Mouse (Mus musculus) midbrain, embryonic 12.5 days (tissue): ENCODE results near the gene Ccdc141. TPM values are rescaled to one million over a fixed set of nuclear protein-coding genes. Genes with fewer than 3 reads are reported as not detected.
"Not testable (repeated sequence)": the region's sequence is repeated elsewhere in the genome, so short reads cannot be mapped to it uniquely, and the experiment has no call there.

Source experiments
- ATAC-seq: fragments of 200-750 bp; cut with Nextera tagmentation; 2 replicates; pipeline ENCODE4 v1.8.0; 2017; ENCODE audit warnings: low read depth, moderate TSS enrichment, moderate library complexity; ENCODE audit not compliant: low FRiP score
- H3K27ac ChIP-seq: fragments of 300-500 bp; sonication (generic); replicated peaks from 2 replicates; pipeline ENCODE4 v1.5.1; 2016; ENCODE audit warnings: mild to moderate bottlenecking
- H3K27me3 ChIP-seq: fragments of 300-500 bp; sonication (generic); 2 replicates; pipeline ENCODE4 v1.6.1; 2016; ENCODE audit warnings: mild to moderate bottlenecking
- H3K36me3 ChIP-seq: fragments of 300-500 bp; sonication (generic); 2 replicates; pipeline ENCODE4 v1.6.1; 2016
- H3K4me1 ChIP-seq: fragments of 300-500 bp; sonication (generic); 2 replicates; pipeline ENCODE4 v1.6.1; 2016
- H3K4me2 ChIP-seq: fragments of 300-500 bp; sonication (generic); replicated peaks from 2 replicates; pipeline ENCODE4 v1.6.1; 2016; ENCODE audit warnings: mild to moderate bottlenecking, moderate library complexity
- H3K4me3 ChIP-seq: fragments of 300-500 bp; sonication (generic); 2 replicates; pipeline ENCODE4 v1.5.1; 2016; ENCODE audit warnings: mild to moderate bottlenecking
- H3K9ac ChIP-seq: fragments of 300-500 bp; sonication (generic); replicated peaks from 2 replicates; pipeline ENCODE4 v1.6.1; 2016; ENCODE audit warnings: mild to moderate bottlenecking, moderate library complexity
- H3K9me3 ChIP-seq: fragments of 300-500 bp; sonication (generic); 2 replicates; pipeline ENCODE4 v1.6.1; 2016; ENCODE audit warnings: mild to moderate bottlenecking
- WGBS: fragments of 180-500 bp; shearing (Covaris S2); methylation state at CpG from one replicate; pipeline ENCODE4 v1.1.7; 2016; 5-methylcytosine and 5-hydroxymethylcytosine counted together
- polyA plus RNA-seq: library from polyadenylated mRNA; unstranded; fragments of >200 nt; fragmentation: Nextera tagmentation; extraction: Ambion mirVana; gene quantifications from 2 replicates; pipeline ENCODE4 v1.2.1, GENCODE M21; 2016

The Ccdc141 gene
- polyA plus RNA-seq, 1 experiment from 2014 or later, result 4.7 TPM

DNA sequence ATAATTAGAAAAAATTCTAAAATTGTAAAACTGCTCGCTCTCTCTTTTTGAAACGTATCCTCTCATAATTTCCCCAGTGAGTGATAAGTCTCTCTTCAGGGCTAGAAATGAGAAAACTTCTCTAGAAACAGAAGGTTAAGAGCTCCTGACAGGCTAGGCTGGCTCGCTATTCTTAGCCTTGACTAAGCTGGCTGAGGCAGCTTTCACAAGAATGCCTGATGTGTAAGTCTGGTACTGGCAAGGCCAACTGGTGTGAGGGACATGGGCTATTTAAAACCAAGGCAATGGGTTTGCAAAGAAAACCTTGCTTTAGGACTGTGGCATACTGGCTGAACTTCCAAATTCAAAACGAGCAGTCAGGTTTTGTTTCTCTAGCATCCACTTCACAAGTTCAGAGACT, 136.3 kb downstream of the Ccdc141 start:
- H3K36me3 ChIP-seq, result no peaks in the 10 kb centered on the region
- H3K4me2 ChIP-seq, result no peak overlapping the region
- ATAC-seq, result no peak
- WGBS, result 92% methylated on average over 4 of the region's 4 CpGs
- H3K9me3 ChIP-seq, result no peaks in the 10 kb centered on the region
- H3K27ac ChIP-seq, result no peak overlapping the region
- H3K9ac ChIP-seq, result no peak overlapping the region
- H3K4me1 ChIP-seq, result no peaks in the 10 kb centered on the region
- no peaks in the 10 kb centered on the region for H3K27me3 ChIP-seq
- H3K4me3 ChIP-seq, result no peak overlapping the region

GRCm38 (mm10) chr2:77033322-77034060, 136.9 kb downstream of the Ccdc141 start:
- no peaks in the 10 kb centered on the region for H3K4me1 ChIP-seq
- no peak overlapping the region for H3K9ac ChIP-seq
- no peak overlapping the region for H3K27ac ChIP-seq
- H3K27me3 ChIP-seq, result no peaks in the 10 kb centered on the region
- WGBS, result 72% methylated on average over 13 of the region's 13 CpGs
- no peaks in the 10 kb centered on the region for H3K9me3 ChIP-seq
- no peaks in the 10 kb centered on the region for H3K36me3 ChIP-seq
- no peak overlapping the region for H3K4me2 ChIP-seq
- ATAC-seq, result no peak
- no peak overlapping the region for H3K4me3 ChIP-seq

GRCm38 (mm10) chr2:77020649-77021048, 149.8 kb downstream of the Ccdc141 start:
- Histone ChIP-seq H3K36me3 (no peaks in the 10 kb centered on the region), H3K4me3 (no peak overlapping the region), H3K27ac (no peak overlapping the region), H3K9ac (no peak overlapping the region), H3K9me3 (no peaks in the 10 kb centered on the region), H3K4me1 (no peaks in the 10 kb centered on the region), H3K27me3 (no peaks in the 10 kb centered on the region), H3K4me2 (no peak overlapping the region)
- 84% methylated on average over 2 of the region's 2 CpGs for WGBS
- no peak for ATAC-seq

DNA sequence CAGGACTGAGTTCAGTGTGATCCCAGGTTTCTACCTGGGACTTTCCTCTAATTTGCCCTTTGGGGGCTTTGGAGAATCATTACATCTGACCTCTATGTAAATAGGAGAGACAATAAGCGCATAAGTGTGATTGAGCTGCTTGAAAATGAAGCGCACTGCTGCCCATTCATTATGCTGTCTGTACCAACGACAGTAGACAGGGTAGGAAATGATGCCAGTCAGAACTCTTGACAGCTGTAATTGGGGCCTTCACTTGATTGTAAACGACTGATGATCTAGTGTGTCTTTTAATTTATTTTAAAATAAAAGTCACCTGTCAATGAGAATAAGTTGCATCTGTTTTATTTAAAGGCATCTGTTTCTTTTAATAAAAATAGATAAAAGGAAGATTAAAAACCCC, 152.7 kb downstream of the Ccdc141 start:
- no peaks in the 10 kb centered on the region for H3K36me3 ChIP-seq
- no peak overlapping the region for H3K4me2 ChIP-seq
- no peak for ATAC-seq
- WGBS, result 76% methylated on average over 4 of the region's 4 CpGs
- H3K27ac ChIP-seq, result no peak overlapping the region
- H3K9me3 ChIP-seq, result no peaks in the 10 kb centered on the region
- H3K9ac ChIP-seq, result no peak overlapping the region
- H3K27me3 ChIP-seq, result no peaks in the 10 kb centered on the region
- no peaks in the 10 kb centered on the region for H3K4me1 ChIP-seq
- H3K4me3 ChIP-seq, result no peak overlapping the region

DNA sequence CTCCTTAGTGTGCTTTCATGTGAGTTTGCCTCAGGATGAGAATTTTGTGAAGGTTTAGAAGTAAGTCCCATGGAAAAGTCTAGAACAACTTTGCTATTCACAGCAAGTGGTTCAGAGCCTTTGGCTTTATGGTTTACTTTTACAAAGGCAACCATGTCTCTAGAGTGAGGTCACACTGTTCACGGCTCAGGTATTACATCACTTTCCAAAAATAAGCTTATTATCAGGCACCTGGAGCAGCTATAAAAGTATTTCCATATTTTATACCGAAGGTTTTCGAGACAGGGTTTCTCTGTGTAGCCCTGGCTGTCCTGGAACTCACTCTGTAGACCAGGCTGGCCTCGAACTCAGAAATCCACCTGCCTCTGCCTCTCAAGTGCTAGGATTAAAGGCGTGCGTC, 157.0 kb downstream of the Ccdc141 start:
- not testable (repeated sequence) for H3K9ac ChIP-seq, H3K4me2 ChIP-seq, H3K36me3 ChIP-seq, H3K4me3 ChIP-seq, H3K27ac ChIP-seq, H3K4me1 ChIP-seq, H3K9me3 ChIP-seq, H3K27me3 ChIP-seq, ATAC-seq
- 92% methylated on average over 6 of the region's 6 CpGs for WGBS

- Histone ChIP-seq H3K9ac (no peak overlapping the region), H3K4me2 (no peak overlapping the region), H3K9me3 (no peaks in the 10 kb centered on the region), H3K27ac (no peak overlapping the region), H3K4me3 (no peak overlapping the region), H3K36me3 (no peaks in the 10 kb centered on the region), H3K27me3 (no peaks in the 10 kb centered on the region), H3K4me1 (no peaks in the 10 kb centered on the region)
- ATAC-seq, result no peak
- 70% methylated on average over 5 of the region's 5 CpGs for WGBS
Measured at GRCm38 (mm10) chr2:77011981-77012380, 158.5 kb downstream of the Ccdc141 start.

- Histone ChIP-seq H3K4me3 (no peak overlapping the region), H3K27ac (no peak overlapping the region), H3K36me3 (no peaks in the 10 kb centered on the region), H3K4me2 (no peak overlapping the region), H3K4me1 (no peaks in the 10 kb centered on the region), H3K9ac (no peak overlapping the region), H3K9me3 (no peaks in the 10 kb centered on the region), H3K27me3 (no peaks in the 10 kb centered on the region)
- 65% methylated on average over 7 of the region's 7 CpGs for WGBS
- ATAC-seq, result no peak
Measured at GRCm38 (mm10) chr2:77007015-77007414, 163.4 kb downstream of the Ccdc141 start.

- Histone ChIP-seq H3K4me3 (no peak overlapping the region), H3K27ac (no peak overlapping the region), H3K27me3 (no peaks in the 10 kb centered on the region), H3K9me3 (no peaks in the 10 kb centered on the region), H3K4me2 (no peak overlapping the region), H3K36me3 (no peaks in the 10 kb centered on the region), H3K9ac (no peak overlapping the region), H3K4me1 (no peaks in the 10 kb centered on the region)
- no peak for ATAC-seq
- WGBS, result 80% methylated on average over 2 of the region's 2 CpGs
Measured at GRCm38 (mm10) chr2:77003148-77003547, 167.3 kb downstream of the Ccdc141 start.

DNA sequence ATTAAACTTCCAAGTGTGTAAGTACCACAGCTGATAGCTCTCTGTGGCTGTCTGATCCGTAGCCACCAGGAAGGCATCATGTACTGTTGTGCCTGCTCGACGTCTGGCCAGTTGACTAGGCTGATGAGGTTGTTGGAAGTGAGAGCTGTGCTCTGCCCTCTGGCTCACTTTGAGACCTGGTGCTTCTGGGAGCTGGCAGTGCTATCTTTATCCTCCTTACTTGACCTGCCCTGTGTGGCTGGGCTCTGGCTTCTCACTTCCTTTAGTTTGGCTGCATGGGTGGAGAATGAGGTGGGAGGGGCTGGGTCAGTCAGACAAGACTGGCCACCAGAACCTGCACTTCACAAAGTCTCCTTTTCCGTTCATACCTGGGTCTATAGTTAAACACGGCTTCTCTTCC, 172.1 kb downstream of the Ccdc141 start:
- ATAC-seq, result no peak
- Histone ChIP-seq H3K4me3 (no peak overlapping the region), H3K9ac (no peak overlapping the region), H3K4me2 (no peak overlapping the region), H3K36me3 (no peaks in the 10 kb centered on the region), H3K27ac (no peak overlapping the region), H3K9me3 (no peaks in the 10 kb centered on the region), H3K4me1 (no peaks in the 10 kb centered on the region), H3K27me3 (no peaks in the 10 kb centered on the region)
- WGBS, result 74% methylated on average over 5 of the region's 5 CpGs

- no peaks in the 10 kb centered on the region for H3K36me3 ChIP-seq
- no peaks in the 10 kb centered on the region for H3K27me3 ChIP-seq
- 84% methylated on average over 5 of the region's 5 CpGs for WGBS
- no peak overlapping the region for H3K27ac ChIP-seq
- ATAC-seq, result no peak
- no peaks in the 10 kb centered on the region for H3K9me3 ChIP-seq
- no peak overlapping the region for H3K9ac ChIP-seq
- H3K4me2 ChIP-seq, result no peak overlapping the region
- no peak overlapping the region for H3K4me3 ChIP-seq
- H3K4me1 ChIP-seq, result no peaks in the 10 kb centered on the region
Measured at GRCm38 (mm10) chr2:76992493-76993201, 177.8 kb downstream of the Ccdc141 start.

DNA sequence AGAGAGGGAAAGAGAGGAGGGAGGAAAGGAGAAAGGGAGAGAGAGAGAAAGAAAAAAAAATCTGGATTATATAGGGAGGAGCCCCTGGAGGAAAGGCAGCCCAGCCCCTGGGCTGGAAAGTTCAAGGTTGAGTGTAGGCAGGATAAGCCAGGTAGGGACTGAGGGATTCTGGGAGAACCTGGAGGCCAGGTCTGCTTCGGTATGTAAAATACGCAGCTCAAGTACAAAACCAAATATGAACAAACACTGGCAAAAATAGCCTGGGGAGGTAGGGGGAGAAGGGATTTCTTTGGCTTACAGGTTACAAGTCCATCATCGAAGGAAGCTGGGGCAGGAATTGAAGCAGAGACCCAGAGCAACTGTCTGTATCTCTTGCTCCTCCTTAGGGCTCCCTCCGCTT, 183.1 kb downstream of the Ccdc141 start:
- Histone ChIP-seq H3K27me3 (no peaks in the 10 kb centered on the region), H3K9ac (no peak overlapping the region), H3K36me3 (no peaks in the 10 kb centered on the region), H3K4me1 (no peaks in the 10 kb centered on the region), H3K4me2 (no peak overlapping the region), H3K9me3 (no peaks in the 10 kb centered on the region), H3K4me3 (no peak overlapping the region), H3K27ac (no peak overlapping the region)
- ATAC-seq, result no peak
- whole genome bisulfite sequencing, result 94% methylated on average over 4 of the region's 4 CpGs

DNA sequence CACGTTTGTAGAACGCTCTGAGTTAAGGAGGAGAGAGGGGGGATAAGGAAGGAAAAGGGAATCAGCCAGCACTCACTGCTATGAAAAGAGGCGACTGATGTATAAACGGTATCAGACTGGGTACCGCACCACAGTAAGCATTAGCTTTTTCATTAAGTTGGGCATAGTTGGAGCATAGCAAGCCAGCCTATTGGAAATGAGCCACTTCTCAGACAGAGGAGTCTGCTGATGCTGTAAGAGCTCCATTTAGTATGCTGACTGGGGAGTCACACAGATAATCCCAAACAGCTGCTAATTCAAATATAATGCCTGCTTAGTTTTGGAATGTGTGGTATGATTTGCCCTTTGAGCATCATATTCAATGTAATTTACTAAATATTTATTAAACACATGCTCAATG, 186.1 kb downstream of the Ccdc141 start:
- Histone ChIP-seq H3K27me3 (no peaks in the 10 kb centered on the region), H3K27ac (no peak overlapping the region), H3K4me1 (no peaks in the 10 kb centered on the region), H3K4me3 (no peak overlapping the region), H3K4me2 (no peak overlapping the region), H3K9me3 (no peaks in the 10 kb centered on the region), H3K9ac (no peak overlapping the region), H3K36me3 (no peaks in the 10 kb centered on the region)
- WGBS, result 82% methylated on average over 5 of the region's 5 CpGs
- no peak for ATAC-seq
